ENCODE assay signal across 8 mouse cellular contexts in the genomic region with DNA sequence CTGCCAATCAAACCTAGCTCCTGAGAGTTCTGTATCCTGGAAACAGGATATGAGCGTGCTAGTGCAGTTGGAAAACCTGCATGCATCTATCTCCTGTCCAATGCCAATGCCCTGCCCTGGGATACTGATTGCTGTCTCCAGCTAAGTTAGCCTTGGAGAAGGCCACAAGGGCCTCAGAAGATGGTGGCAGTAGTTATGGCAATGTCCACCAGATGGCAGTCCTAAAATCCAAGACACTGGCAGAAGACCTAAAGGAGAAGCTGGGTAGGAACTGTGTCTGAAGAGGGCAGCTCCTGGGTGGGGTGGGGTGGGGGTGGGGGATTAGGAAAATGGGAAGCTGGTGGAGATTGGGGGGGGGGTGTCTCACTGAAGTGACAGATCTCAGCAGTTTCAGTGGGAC. TPM values are rescaled to one million over a fixed set of nuclear protein-coding genes. Genes with fewer than 3 reads are reported as not detected.
DNase-seq lines count a peak whose midpoint lies in the region; ATAC-seq and TF ChIP-seq lines count a peak whose summit lies in the region.

No protein-coding gene starts in this region.

- no peak for TF ChIP-seq POLR2A in MEL (IDR thresholded peaks at IDR 0.05; ENCODE audit: control insufficient read depth in 1 of 2, insufficient read depth in 1 of 2, low read depth in 1 of 2, low read length in 2 of 2, poor library complexity in 1 of 2)

- H3K4me3 ChIP-seq in C2C12 (ENCODE audit: insufficient read depth, poor library complexity, severe bottlenecking), result no peak overlapping the region
- no peak overlapping the region for H3K4me3 ChIP-seq in MEL (ENCODE audit: control insufficient read depth in 1 of 2, insufficient read depth in 1 of 2, low read depth in 2 of 2, low read length in 2 of 2)
- no peak overlapping the region for H3K4me3 ChIP-seq in kidney, postnatal 0 days (replicated peaks; ENCODE audit: low read depth, low read length)
- H3K4me3 ChIP-seq in midbrain, postnatal 0 days (ENCODE audit: low read depth, low read length), result no peak overlapping the region
- no peak overlapping the region for H3K4me3 ChIP-seq in forebrain, embryonic 13.5 days

- 55% methylated on average over 1 of the region's 1 CpGs for WGBS in kidney, postnatal 0 days
- WGBS in midbrain, postnatal 0 days, result 53% methylated on average over 1 of the region's 1 CpGs
- WGBS in forebrain, embryonic 13.5 days, result 71% methylated on average over 1 of the region's 1 CpGs

- TF ChIP-seq EP300 in MEL (IDR thresholded peaks at IDR 0.05; ENCODE audit: low read depth in 1 of 2, low read length in 2 of 2), result no peak

- H3K79me2 ChIP-seq in C2C12 (ENCODE audit: control insufficient read depth, insufficient read depth) (no peaks in the 10 kb centered on the region), MEL (ENCODE audit: control insufficient read depth, insufficient read depth, low read length, poor library complexity) (no peaks in the 10 kb centered on the region)

- H3K36me3 ChIP-seq in C2C12 (ENCODE audit: control insufficient read depth, insufficient read depth), result no peaks in the 10 kb centered on the region
- no peaks in the 10 kb centered on the region for H3K36me3 ChIP-seq in MEL (ENCODE audit: control insufficient read depth in 1 of 2, insufficient read depth in 2 of 2, low read length in 2 of 2)
- no peaks in the 10 kb centered on the region for H3K36me3 ChIP-seq in kidney, postnatal 0 days (ENCODE audit: insufficient read depth, low read length)
- H3K36me3 ChIP-seq in midbrain, postnatal 0 days (ENCODE audit: insufficient read depth, low read length), result no peaks in the 10 kb centered on the region
- no peaks in the 10 kb centered on the region for H3K36me3 ChIP-seq in forebrain, embryonic 13.5 days (ENCODE audit: poor library complexity, severe bottlenecking)

- peak; percentile 45 for TF ChIP-seq RAD21 in MEL (IDR thresholded peaks at IDR 0.05; ENCODE audit: low read depth, low read length)

- H3K4me2 ChIP-seq in kidney, postnatal 0 days (ENCODE audit: low read length), result no peak overlapping the region
- H3K4me2 ChIP-seq in midbrain, postnatal 0 days (ENCODE audit: low read depth, low read length, poor library complexity, severe bottlenecking), result no peak overlapping the region
- H3K4me2 ChIP-seq in forebrain, embryonic 13.5 days, result no peak overlapping the region

- no peaks in the 10 kb centered on the region for H3K9me3 ChIP-seq in MEL (replicated peaks; ENCODE audit: insufficient read depth, low read length)
- no peaks in the 10 kb centered on the region for H3K9me3 ChIP-seq in kidney, postnatal 0 days (replicated peaks; ENCODE audit: low read length)
- H3K9me3 ChIP-seq in midbrain, postnatal 0 days (ENCODE audit: low read length), result no peaks in the 10 kb centered on the region
- H3K9me3 ChIP-seq in forebrain, embryonic 13.5 days (replicated peaks), result no peaks in the 10 kb centered on the region

- peaks cover 53% of the 10 kb centered on the region for H3K27me3 ChIP-seq in C2C12 (ENCODE audit: control insufficient read depth, insufficient read depth, insufficient read length)
- peaks cover 20% of the 10 kb centered on the region in 2 experiments for H3K27me3 ChIP-seq in MEL (ENCODE audit: control insufficient read depth in 1 of 2, insufficient read depth in 2 of 2, low read length in 2 of 2)
- peaks cover 8% of the 10 kb centered on the region; the same call in 1 of the 2 replicates for H3K27me3 ChIP-seq in kidney, postnatal 0 days (ENCODE audit: insufficient read depth, low read length)
- H3K27me3 ChIP-seq in midbrain, postnatal 0 days (ENCODE audit: insufficient read depth, low read length), result no peaks in the 10 kb centered on the region
- H3K27me3 ChIP-seq in forebrain, embryonic 13.5 days, result peaks cover 33% of the 10 kb centered on the region

- H3K79me3 ChIP-seq in C2C12 (ENCODE audit: low read depth), result no peaks in the 10 kb centered on the region

- no peak overlapping the region for H3K27ac ChIP-seq in MEL (ENCODE audit: control insufficient read depth, low read depth, low read length)
- no peak overlapping the region for H3K27ac ChIP-seq in kidney, postnatal 0 days
- no peak overlapping the region for H3K27ac ChIP-seq in midbrain, postnatal 0 days (ENCODE audit: low read depth, low read length)
- no peak overlapping the region for H3K27ac ChIP-seq in forebrain, embryonic 13.5 days

- no peak overlapping the region for H3ac ChIP-seq in C2C12 (ENCODE audit: control insufficient read depth, insufficient read length, low read depth)

- ATAC-seq in kidney, postnatal 0 days (replicated peaks; ENCODE audit: low FRiP score, low read depth), result no peak
- no peak for ATAC-seq in midbrain, postnatal 0 days (ENCODE audit: low FRiP score)
- no peak for ATAC-seq in forebrain, embryonic 13.5 days

- H3K9ac ChIP-seq in MEL (ENCODE audit: control insufficient read depth, low read depth, low read length, poor library complexity, severe bottlenecking), result no peak overlapping the region
- H3K9ac ChIP-seq in kidney, postnatal 0 days (ENCODE audit: low read depth, low read length), result no peak overlapping the region
- no peak overlapping the region for H3K9ac ChIP-seq in midbrain, postnatal 0 days (replicated peaks; ENCODE audit: low read length, poor library complexity, severe bottlenecking)
- no peak overlapping the region for H3K9ac ChIP-seq in forebrain, embryonic 13.5 days

- TF ChIP-seq CTCF in C2C12 (IDR thresholded peaks at IDR 0.05; ENCODE audit: control insufficient read depth, insufficient read depth, insufficient read length), result peak; percentile 3
- peak; percentile 63 to 80 (median 64); a peak in 5 of 6 replicates for TF ChIP-seq CTCF in MEL (IDR thresholded peaks at IDR 0.05 in 2 of 3, conservative IDR thresholded peaks at IDR 0.05 in 1 of 3; ENCODE audit: control insufficient read depth in 1 of 3, insufficient read depth in 1 of 3, low read depth in 2 of 3, low read length in 3 of 3, poor library complexity in 1 of 3, severe bottlenecking in 1 of 3)
- peak; percentile 69 for TF ChIP-seq CTCF in kidney, postnatal 0 days (IDR thresholded peaks at IDR 0.05; ENCODE audit: low read depth)
- TF ChIP-seq CTCF in midbrain, postnatal 0 days (IDR thresholded peaks at IDR 0.05), result peak; percentile 64

- DNase-seq in layer of hippocampus, adult 11-12 months (ENCODE audit: low spot score), result peak; percentile 25
- no peak for DNase-seq in layer of hippocampus, postnatal 36 days
- peak; percentile 71 for DNase-seq in MEL (ENCODE audit: low read depth, low spot score)
- DNase-seq in cerebellum, postnatal 14 days, result peak; percentile 50 to 60
- DNase-seq in kidney, postnatal 0 days (ENCODE audit: low spot score), result peak; percentile 68
- no peak for DNase-seq in midbrain, postnatal 0 days (ENCODE audit: low spot score)

- H3K4me1 ChIP-seq in MEL (ENCODE audit: control insufficient read depth in 1 of 2, insufficient read depth in 2 of 2, low read length in 2 of 2), result no peaks in the 10 kb centered on the region
- peaks cover 6% of the 10 kb centered on the region for H3K4me1 ChIP-seq in kidney, postnatal 0 days (replicated peaks; ENCODE audit: insufficient read depth, low read length)
- no peaks in the 10 kb centered on the region for H3K4me1 ChIP-seq in midbrain, postnatal 0 days (ENCODE audit: insufficient read depth, low read length)
- peaks cover 8% of the 10 kb centered on the region; the same call in 1 of the 2 replicates for H3K4me1 ChIP-seq in forebrain, embryonic 13.5 days

TF ChIP-seq in C2C12, 6 proteins besides CTCF, POLR2A, EP300 and RAD21:
- TF ChIP-seq FOSL1 (IDR thresholded peaks at IDR 0.05; ENCODE audit: insufficient read depth, low read length, poor library complexity, severe bottlenecking), result no peak
- TF ChIP-seq CEBPB (IDR thresholded peaks at IDR 0.05; ENCODE audit: low read depth), result no peak
- TF ChIP-seq MYOG (IDR thresholded peaks at IDR 0.05; ENCODE audit: control insufficient read depth, extremely low read depth, insufficient read length), result no peak
- no peak for TF ChIP-seq MYOD1 (IDR thresholded peaks at IDR 0.05; ENCODE audit: control insufficient read depth, insufficient read length, low read depth)

TF ChIP-seq in MEL, 35 proteins besides CTCF, POLR2A, EP300 and RAD21:
- TF ChIP-seq SMC3 (IDR thresholded peaks at IDR 0.05; ENCODE audit: low read depth, low read length), result peak; percentile 81
- TF ChIP-seq NRF1 (IDR thresholded peaks at IDR 0.05; ENCODE audit: insufficient read depth, low read depth, low read length, poor library complexity, severe bottlenecking), result no peak

RNA-seq across cellular contexts. Expression of gene Tlx1, which starts 33.7 kb away (rescaled TPM):
- not detected for total RNA-seq in layer of hippocampus, postnatal 36 days (2021)
- not detected for polyA plus RNA-seq in C2C12 (2012; fragmentation: generic; extraction: Trizol)
- total RNA-seq in MEL (2012; rRNA removed), result not detected in 2 replicates
- polyA plus RNA-seq in MEL (2012; ENCODE audit: insufficient read depth in 1 of 2, insufficient read length in 2 of 2, low read depth in 1 of 2, low replicate concordance in 2 of 2, missing spikeins in 1 of 2), result not detected
- not detected in 2 replicates for polyA plus RNA-seq in kidney, postnatal 0 days (2015; fragmentation: Nextera tagmentation; extraction: Ambion mirVana)
- total RNA-seq in midbrain, postnatal 0 days (2014; rRNA removed), result not detected in 2 replicates
- polyA plus RNA-seq in midbrain, postnatal 0 days (2015; fragmentation: Nextera tagmentation; extraction: Ambion mirVana), result not detected in 2 replicates
- polyA plus RNA-seq in forebrain, embryonic 13.5 days (2015; fragmentation: Nextera tagmentation; extraction: Ambion mirVana), result 0.14 TPM in 1 of 2 replicates, not detected in the other

RNA-seq across cellular contexts. Expression of gene Kazald1, which starts 41.8 kb away (rescaled TPM):
- total RNA-seq in layer of hippocampus, postnatal 36 days (2021), result 1 to 10 TPM; 1.2 to 1.6 TPM
- polyA plus RNA-seq in C2C12 (2012; fragmentation: generic; extraction: Trizol) (7.8 TPM), MEL (2012; ENCODE audit: insufficient read depth in 1 of 2, insufficient read length in 2 of 2, low read depth in 1 of 2, low replicate concordance in 2 of 2, missing spikeins in 1 of 2) (1 to 10 TPM in 1 of 2 experiments, not detected in 1; 1.5 TPM)
- total RNA-seq in MEL (2012; rRNA removed), result 0.33 and 0.39 TPM in 2 replicates
- 23.6 and 25.0 TPM in 2 replicates for polyA plus RNA-seq in kidney, postnatal 0 days (2015; fragmentation: Nextera tagmentation; extraction: Ambion mirVana)
- 0.94 and 2.2 TPM in 2 replicates for total RNA-seq in midbrain, postnatal 0 days (2014; rRNA removed)
- 2.2 and 2.3 TPM in 2 replicates for polyA plus RNA-seq in midbrain, postnatal 0 days (2015; fragmentation: Nextera tagmentation; extraction: Ambion mirVana)
- 0.46 and 0.76 TPM in 2 replicates for polyA plus RNA-seq in forebrain, embryonic 13.5 days (2015; fragmentation: Nextera tagmentation; extraction: Ambion mirVana)

Comparison
In these comparisons a context has a peak if more than half of its experiments do, and no peak if none do; other contexts are left out.
1. DNase-seq: peak in layer of hippocampus, adult 11-12 months (single experiment), MEL (single experiment), cerebellum, postnatal 14 days (2 of 2) and kidney, postnatal 0 days (single experiment); none in layer of hippocampus, postnatal 36 days (0 of 2) and midbrain, postnatal 0 days (single experiment).
2. CTCF ChIP-seq: peak in every context shown above with its lines; median percentile 69 in kidney, postnatal 0 days; 64 in MEL; 64 in midbrain, postnatal 0 days; 3 in C2C12.